Mouse (Mus musculus) cerebral cortex, adult 2 months (tissue): ENCODE results near the gene Tubal3.

Source experiments
- WGBS: fragments of 180-500 bp; shearing (Covaris S2); methylation state at CpG from one replicate; pipeline ENCODE4 v1.1.7; 2018; 5-methylcytosine and 5-hydroxymethylcytosine counted together

Tubal3 gene

GRCm38 (mm10) chr13:3917571-3918311, at the start of gene Tubal3, which contains the start of gene Net1:
Gene Tubal3, plus strand, starts transcription at chr13:3918274.
Gene Net1, minus strand, starts transcription at chr13:3918220.
- WGBS: under 1% methylated on average over 52 of the region's 52 CpGs

DNA sequence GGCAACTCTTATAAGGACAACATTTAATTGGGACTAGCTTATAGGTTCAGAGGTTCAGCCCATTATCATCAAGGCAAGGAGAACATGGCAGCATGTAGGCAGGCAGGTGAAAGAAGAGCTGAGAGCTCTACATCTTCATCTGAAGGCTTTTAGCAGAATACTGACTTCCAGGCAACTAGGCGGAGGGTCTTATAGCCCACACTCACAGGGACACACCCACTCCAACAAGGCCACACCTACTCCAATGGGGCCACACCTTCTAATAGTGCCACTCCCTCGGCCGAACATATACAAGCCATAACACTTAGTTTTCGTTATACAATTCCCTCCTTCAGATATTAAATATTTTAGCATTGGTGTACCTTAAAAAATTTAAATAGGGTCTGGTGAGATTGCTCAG, 45.2 kb upstream of the Tubal3 start:
- 97% methylated on average over 4 of the region's 4 CpGs for WGBS

DNA sequence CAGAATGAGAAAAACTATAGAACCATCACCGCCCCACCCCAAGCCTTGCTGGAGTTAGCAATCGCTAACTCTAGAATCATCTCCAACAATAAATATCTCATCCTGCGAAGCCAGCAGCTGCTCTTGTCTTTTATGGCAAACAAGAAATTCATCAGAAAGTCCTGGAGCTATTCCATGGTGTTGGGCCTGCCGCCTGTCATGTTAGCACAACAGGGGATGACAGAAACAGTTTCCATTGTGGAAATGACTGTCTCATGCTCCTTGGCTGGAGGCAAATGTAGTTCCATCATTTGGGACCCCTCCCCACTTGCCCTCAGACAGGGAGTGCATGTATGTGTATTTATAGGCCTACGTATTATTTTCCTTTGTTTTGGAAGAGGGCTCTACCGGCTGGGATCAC, 41.6 kb upstream of the Tubal3 start:
- WGBS: 64% methylated on average over 6 of the region's 6 CpGs

- 89% methylated on average over 6 of the region's 6 CpGs for WGBS
These were observed 40.9 kb upstream of the Tubal3 start for GRCm38 (mm10) chr13:3877185-3877584.

DNA sequence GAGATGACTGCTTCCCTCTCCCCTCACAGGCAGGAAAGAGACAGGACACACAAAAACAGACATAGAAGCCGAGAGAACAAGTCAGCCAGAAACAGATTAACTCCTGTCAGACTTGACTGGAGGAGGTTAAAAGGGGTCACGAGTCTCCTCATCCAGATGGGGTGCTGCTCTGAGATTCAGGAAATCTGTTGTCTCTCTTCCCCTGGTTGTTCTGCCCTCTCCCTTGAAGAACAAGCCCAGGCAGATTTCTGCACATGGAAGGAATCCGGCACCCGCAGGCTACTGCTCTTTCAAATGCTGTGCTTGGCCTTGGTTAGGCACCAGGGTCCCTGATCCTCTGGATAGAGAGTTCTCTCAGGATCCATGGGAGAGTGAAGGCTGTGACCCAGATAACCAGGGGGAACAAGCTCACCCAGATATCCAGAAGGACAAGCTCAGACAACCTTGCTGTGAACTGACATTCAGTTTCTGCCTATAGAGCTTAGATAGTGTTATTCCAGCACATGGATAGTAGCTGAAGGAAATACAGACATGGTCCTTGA, 40.3 kb upstream of the Tubal3 start:
- 82% methylated on average over 4 of the region's 4 CpGs for WGBS

- 94% methylated on average over 7 of the region's 7 CpGs for WGBS
These were observed 31.4 kb upstream of the Tubal3 start for GRCm38 (mm10) chr13:3886663-3887062.

DNA sequence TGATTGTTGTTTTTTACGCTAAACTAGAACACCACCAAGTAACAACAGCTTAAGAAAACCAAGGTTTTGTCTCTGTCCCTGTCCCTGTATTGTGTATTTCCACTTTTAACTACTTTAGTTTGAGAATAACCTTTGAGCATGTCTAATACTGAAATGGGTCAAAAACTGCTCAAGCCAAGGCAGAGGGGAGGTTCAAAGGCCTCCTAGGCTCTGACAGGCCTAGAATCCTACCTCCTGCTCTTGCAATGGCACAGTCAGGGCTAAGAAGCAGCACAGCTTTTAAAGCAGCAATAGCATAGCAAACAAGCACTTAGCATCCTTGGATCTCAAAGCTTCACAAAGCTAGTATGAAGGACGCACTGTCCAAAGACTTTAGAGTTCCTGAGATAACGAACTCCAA, 29.0 kb upstream of the Tubal3 start:
- 71% methylated on average over 3 of the region's 3 CpGs for WGBS

DNA sequence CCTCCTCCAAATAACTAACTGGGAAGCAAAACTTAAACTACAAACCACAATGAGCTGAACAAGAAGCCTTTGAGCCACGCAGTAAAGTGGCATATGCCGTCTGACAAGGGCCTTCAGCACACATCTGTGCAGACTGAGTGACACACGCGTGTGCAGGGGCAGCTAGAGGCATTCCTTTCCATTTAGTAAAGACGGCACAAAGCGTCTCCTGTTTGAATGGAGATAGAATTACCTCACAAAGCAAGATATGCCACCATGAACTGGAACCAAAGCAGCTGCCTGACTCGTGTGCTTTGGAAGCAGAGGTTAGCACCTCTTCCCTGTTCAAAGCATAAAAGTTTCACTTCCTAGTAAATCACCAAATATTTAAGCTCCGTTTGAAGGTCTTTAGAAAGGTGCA, 28.0 kb upstream of the Tubal3 start:
- WGBS: 48% methylated on average over 8 of the region's 8 CpGs

DNA sequence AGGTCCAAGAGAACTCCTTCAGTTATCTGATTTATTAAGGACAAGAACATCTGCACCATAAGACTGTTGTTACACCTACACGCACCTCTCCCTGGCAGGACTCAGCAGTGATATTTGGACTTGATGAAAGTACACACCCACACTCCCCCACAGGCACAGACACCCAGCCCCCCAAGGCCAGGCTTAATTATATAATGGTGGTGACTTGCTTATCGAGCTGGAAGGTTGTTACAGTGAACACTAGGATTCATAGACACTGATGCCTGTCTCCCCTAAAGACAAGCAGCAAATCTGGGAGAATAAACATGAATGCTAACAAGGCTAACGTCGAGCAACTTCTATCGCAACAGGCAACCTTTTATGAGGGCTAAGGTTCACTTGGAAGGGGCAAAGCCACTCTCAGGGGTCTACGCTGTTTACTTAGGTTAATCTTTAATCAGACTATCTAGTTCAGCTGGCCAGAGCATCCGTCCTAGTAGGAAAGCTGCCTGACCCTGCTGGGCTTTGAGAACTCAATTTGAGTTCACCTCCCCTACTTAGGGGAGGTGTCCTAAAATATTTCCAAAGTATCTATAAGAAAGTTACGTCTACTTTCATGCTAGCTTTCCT, 26.5 kb upstream of the Tubal3 start:
- WGBS: 65% methylated on average over 8 of the region's 8 CpGs

- 25% methylated on average over 7 of the region's 7 CpGs for WGBS
These were observed 25.5 kb upstream of the Tubal3 start for GRCm38 (mm10) chr13:3892601-3893000.

DNA sequence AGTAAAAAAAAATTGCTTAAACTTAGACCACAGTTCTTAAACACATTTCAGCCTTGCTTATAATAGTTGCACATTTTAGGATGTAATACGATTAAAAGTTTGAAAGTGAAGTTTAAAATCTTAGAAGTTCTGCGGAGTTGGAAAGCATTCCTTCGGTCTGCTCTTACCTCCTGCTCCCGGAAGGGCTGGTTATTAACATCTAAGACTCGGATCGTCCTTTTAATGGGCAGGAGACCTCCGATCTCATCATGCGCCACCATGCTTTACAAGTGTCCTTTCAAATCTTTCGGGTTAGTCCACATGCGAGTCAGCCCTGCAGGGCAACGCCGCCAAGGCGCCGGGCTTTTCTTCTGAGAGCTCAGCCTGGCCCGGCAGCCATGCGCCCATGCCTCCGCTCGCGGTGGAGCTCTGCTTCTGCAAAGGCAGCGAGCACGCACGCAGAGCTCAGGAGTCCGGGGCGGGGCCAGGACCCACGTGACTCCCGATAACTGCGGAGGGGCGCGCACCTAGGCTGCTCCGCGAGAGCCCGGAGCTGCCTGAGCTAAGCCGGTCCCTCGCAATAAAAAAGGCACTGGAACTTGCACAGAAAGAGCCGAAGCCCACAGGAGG, 24.8 kb upstream of the Tubal3 start:
- under 1% methylated on average over 35 of the region's 35 CpGs for WGBS

GRCm38 (mm10) chr13:3894549-3894948, 23.5 kb upstream of the Tubal3 start:
- WGBS: 89% methylated on average over 8 of the region's 8 CpGs

DNA sequence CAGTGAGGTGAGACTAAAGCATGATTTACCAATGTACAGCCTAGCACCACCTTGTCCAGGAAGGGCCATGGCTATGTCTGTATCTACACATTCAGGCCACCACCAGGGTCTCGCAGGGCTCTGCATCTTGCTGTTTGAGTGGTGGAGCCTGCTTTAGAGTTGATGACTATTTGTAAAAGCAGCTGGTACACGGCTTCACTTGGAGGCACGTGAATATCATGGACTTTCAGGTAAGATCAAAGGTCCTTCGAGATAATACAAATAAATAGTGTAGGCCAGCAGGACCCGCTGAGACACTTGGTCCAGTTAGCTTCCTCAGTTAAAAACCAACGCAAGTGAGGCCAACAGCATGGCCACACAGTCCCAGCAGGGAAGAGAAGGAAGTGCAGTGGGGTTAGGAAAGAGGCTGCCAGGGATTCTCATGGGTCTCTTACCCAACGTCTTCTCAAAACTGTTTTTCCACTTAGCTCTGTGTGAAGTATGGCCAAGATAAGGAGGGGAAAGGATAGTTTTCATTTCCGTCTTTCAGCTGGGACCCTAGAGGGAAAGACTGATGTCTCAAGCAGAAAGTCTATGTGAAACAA, 22.6 kb upstream of the Tubal3 start:
- 80% methylated on average over 8 of the region's 8 CpGs for WGBS

- 91% methylated on average over 6 of the region's 6 CpGs for WGBS
These were observed 22.0 kb upstream of the Tubal3 start for GRCm38 (mm10) chr13:3896032-3896431.

DNA sequence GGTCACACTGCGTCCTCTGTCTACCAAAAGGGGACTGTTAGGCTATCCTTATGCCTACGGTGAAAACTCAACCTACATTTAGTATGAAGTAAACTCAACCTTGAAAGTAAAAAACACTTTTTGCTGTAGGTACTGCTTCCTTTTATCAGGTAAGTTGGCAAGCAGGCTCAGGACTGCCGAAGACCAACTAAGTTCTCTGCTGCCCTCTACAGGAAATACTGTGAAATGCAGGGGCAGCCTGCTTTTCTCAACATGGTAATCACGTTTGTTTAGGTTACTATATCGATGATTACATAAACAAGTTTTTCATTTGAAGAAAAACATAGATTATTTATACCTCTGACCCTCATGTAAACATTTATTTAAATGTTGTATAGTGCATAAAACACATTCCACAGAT, 21.2 kb upstream of the Tubal3 start:
- 28% methylated on average over 5 of the region's 5 CpGs for WGBS

- WGBS: 97% methylated on average over 5 of the region's 5 CpGs
These were observed 19.9 kb upstream of the Tubal3 start for GRCm38 (mm10) chr13:3898202-3898601.

DNA sequence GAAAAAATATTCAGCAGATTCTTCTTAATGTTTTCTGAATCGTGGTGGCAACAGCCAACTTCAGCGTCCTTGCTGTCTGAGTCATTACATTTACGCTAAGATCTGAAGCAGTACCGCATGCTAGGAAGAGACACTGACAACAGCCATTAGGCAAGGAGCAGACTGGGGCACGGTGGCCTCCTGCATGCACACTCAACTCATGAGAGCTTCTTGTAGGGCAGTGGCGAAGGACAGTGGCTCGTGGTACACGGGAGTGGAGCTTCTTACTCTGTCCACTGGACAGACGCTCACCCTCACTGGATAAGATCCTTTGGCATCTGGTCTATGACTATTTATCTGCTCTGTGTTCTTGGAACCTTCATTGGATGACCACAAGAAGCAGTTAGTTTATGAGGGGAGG, 18.8 kb upstream of the Tubal3 start:
- WGBS: 93% methylated on average over 9 of the region's 9 CpGs

DNA sequence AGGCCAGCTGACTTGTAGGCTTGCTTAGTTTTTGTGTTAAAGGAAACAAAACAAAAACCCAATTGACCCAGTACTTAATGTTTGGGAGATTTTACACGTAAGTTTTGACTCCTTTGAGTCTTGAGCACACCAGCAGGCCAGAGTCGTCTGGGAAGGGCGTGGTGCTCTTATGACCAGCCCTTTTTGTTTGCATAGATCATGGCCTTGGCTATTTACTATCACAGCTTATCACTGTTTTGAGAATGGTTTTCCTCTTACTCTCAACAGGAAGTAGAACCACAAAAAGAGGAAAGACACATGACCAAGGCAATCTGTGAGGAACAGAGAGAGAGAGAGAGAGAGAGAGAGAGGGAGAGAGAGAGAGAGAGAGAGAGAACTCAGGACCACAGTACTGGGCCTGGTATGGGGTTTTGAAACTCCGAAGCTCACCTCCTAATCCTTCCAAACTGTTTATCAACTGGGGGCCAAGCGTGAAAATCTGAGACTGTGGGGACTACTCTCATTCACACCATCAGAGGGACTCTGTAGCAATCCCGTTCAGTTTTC, 10.8 kb upstream of the Tubal3 start:
- WGBS: 78% methylated on average over 6 of the region's 6 CpGs

DNA sequence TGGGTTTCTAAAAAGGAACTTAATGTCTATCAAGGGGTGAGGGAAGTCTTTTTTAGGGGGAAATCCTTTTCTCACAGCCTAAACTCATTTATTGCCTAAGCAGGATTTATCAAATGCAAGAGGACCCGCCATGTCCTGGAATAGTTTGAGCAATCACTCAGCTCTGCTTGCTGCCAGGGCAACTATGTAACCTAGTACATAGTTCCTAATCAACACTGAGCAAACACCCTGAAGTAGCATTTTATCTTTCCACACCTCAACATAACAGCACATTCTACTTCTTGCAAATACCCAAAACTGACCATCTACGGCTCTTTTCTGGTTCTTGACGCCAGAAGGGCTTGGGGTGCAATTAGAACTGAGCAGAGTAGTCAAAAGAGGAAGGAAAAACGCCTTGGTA, 9.8 kb upstream of the Tubal3 start:
- 88% methylated on average over 4 of the region's 4 CpGs for WGBS

- WGBS: 95% methylated on average over 5 of the region's 5 CpGs
These were observed 7.7 kb upstream of the Tubal3 start for GRCm38 (mm10) chr13:3910356-3910755.

DNA sequence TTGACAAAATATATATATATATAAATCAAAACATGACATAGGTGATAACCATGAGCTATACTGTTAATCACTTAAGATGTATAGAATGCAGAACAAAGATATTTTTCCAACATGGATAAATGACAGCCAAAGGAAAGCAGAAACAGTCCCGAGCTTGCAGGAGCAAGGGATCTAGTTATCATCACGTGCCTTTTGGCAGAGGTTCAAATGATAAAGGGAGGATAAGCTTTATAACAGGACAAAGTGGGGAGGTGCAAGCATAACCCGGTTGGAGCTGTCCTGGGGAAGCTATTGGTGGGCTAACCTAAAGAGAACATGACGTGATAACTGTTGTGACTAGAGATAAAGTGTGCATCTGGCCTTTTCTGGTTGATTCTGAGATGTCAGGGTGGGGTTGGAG, 4.6 kb upstream of the Tubal3 start:
- 91% methylated on average over 4 of the region's 4 CpGs for WGBS

- WGBS: 92% methylated on average over 5 of the region's 5 CpGs
These were observed 6.4 kb downstream of the Tubal3 start for GRCm38 (mm10) chr13:3924483-3924882.
